Mouse (Mus musculus) forebrain, embryonic 13.5 days (tissue): ENCODE results near the gene St6galnac3. TPM values are rescaled to one million over a fixed set of nuclear protein-coding genes. Genes with fewer than 3 reads are reported as not detected.
A peak's percentile ranks its signal among the peaks of the same experiment; 100 is the strongest.

Experiments
- ATAC-seq: fragments of 200-750 bp; cut with Nextera tagmentation; 2 replicates; pipeline ENCODE4 v1.8.0; 2017
- H3K27ac ChIP-seq: fragments of 300-500 bp; sonication (generic); 2 replicates; pipeline ENCODE4 v1.5.1; 2015; ENCODE audit warnings: inconsistent platforms, mild to moderate bottlenecking, moderate library complexity
- H3K27me3 ChIP-seq: fragments of 300-500 bp; sonication (generic); 2 replicates; pipeline ENCODE4 v1.6.1; 2015; ENCODE audit warnings: mild to moderate bottlenecking, inconsistent platforms
- H3K36me3 ChIP-seq: fragments of 300-500 bp; sonication (generic); 2 replicates; pipeline ENCODE4 v1.6.1; 2015; ENCODE audit warnings: mild to moderate bottlenecking, inconsistent platforms; ENCODE audit not compliant: poor library complexity, severe bottlenecking
- H3K4me1 ChIP-seq: fragments of 300-500 bp; sonication (generic); 2 replicates; pipeline ENCODE4 v1.6.1; 2015; ENCODE audit warnings: inconsistent platforms
- H3K4me2 ChIP-seq: fragments of 300-500 bp; sonication (generic); 2 replicates; pipeline ENCODE4 v1.6.1; 2015; ENCODE audit warnings: inconsistent platforms, mild to moderate bottlenecking, moderate library complexity
- H3K4me3 ChIP-seq: fragments of 300-500 bp; sonication (generic); 2 replicates; pipeline ENCODE4 v1.5.1; 2015; ENCODE audit warnings: mild to moderate bottlenecking, inconsistent platforms
- H3K9ac ChIP-seq: fragments of 300-500 bp; sonication (generic); 2 replicates; pipeline ENCODE4 v1.6.1; 2015; ENCODE audit warnings: mild to moderate bottlenecking, inconsistent platforms
- H3K9me3 ChIP-seq: fragments of 300-500 bp; sonication (generic); replicated peaks from 2 replicates; pipeline ENCODE4 v1.6.1; 2016; ENCODE audit warnings: inconsistent platforms
- WGBS: fragments of 180-500 bp; shearing (Covaris S2); methylation state at CpG from one replicate; pipeline ENCODE4 v1.1.7; 2015; 5-methylcytosine and 5-hydroxymethylcytosine counted together
- polyA plus RNA-seq: library from polyadenylated mRNA; unstranded; fragments of >200 nt; fragmentation: Nextera tagmentation; extraction: Ambion mirVana; gene quantifications from 2 replicates; pipeline ENCODE4 v1.2.1, GENCODE M21; 2015

Gene St6galnac3
- polyA plus RNA-seq, 1 experiment from 2014 or later = 20.7 TPM

- H3K36me3 ChIP-seq = no peaks in the 10 kb centered on the region
- H3K9ac ChIP-seq = no peak overlapping the region
- no peak for ATAC-seq
- WGBS = 79% methylated on average over 7 of the region's 7 CpGs
- H3K4me2 ChIP-seq = no peak overlapping the region
- H3K27me3 ChIP-seq = no peaks in the 10 kb centered on the region
- H3K27ac ChIP-seq = no peak overlapping the region
- no peak overlapping the region for H3K4me3 ChIP-seq
- no peaks in the 10 kb centered on the region for H3K9me3 ChIP-seq
- H3K4me1 ChIP-seq = peaks cover 6% of the 10 kb centered on the region; the same call in 1 of the 2 replicates
Observed at GRCm38 (mm10) chr3:153193025-153193424, 531.9 kb downstream of the St6galnac3 start.

GRCm38 (mm10) chr3:153190742-153191141, 534.2 kb downstream of the St6galnac3 start:
- H3K4me2 ChIP-seq = no peak overlapping the region
- H3K27me3 ChIP-seq = no peaks in the 10 kb centered on the region
- no peaks in the 10 kb centered on the region for H3K4me1 ChIP-seq
- no peaks in the 10 kb centered on the region for H3K36me3 ChIP-seq
- no peak overlapping the region for H3K4me3 ChIP-seq
- ATAC-seq = no peak
- H3K9ac ChIP-seq = no peak overlapping the region
- no peak overlapping the region for H3K27ac ChIP-seq
- WGBS = 88% methylated on average over 2 of the region's 2 CpGs
- H3K9me3 ChIP-seq = no peaks in the 10 kb centered on the region

DNA sequence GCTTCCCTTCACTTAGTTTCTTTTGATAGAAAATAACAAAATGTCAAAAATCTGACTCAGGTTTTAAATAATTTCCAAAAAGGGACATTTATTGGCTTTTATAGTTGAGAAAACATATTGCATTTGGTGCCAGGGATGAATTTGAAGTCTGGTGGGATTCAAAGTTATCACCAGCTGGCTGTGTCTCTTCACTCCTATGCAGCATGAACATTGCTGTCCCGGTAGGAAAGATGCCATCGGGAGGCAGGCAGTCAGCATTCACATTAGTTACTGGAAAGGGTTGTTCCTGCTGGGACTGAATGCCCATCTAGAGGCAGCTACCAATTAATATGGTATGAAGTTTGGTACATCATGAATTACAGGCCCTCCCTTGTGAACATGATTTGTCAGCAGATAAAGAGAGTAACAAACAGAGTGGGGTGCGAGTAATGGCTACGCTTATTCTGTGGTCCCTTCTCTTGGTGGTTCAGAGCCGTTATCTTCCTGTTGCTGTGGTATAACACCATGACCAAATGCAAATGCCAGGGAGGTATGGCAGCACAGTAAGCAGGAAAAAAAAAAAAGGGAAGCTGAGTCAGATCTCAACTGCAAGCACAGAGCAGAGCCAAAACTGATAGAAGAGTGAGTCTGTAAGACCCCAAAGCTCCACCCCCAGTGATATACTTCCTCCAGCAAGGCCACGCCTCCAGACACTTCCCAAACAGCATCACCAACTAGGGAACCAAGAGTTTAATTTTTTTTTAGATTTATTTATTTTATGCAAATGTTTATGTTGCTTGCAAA, 535.1 kb downstream of the St6galnac3 start:
- no peaks in the 10 kb centered on the region for H3K36me3 ChIP-seq
- no peak overlapping the region for H3K27ac ChIP-seq
- H3K4me2 ChIP-seq = no peak overlapping the region
- no peak overlapping the region for H3K4me3 ChIP-seq
- H3K4me1 ChIP-seq = no peaks in the 10 kb centered on the region
- H3K9ac ChIP-seq = no peak overlapping the region
- H3K9me3 ChIP-seq = no peaks in the 10 kb centered on the region
- H3K27me3 ChIP-seq = no peaks in the 10 kb centered on the region
- WGBS = 87% methylated on average over 6 of the region's 6 CpGs
- no peak for ATAC-seq

- H3K4me2 ChIP-seq = no peak overlapping the region
- no peak for ATAC-seq
- no peaks in the 10 kb centered on the region for H3K4me1 ChIP-seq
- no peak overlapping the region for H3K9ac ChIP-seq
- no peaks in the 10 kb centered on the region for H3K27me3 ChIP-seq
- no peaks in the 10 kb centered on the region for H3K9me3 ChIP-seq
- WGBS = 86% methylated on average over 2 of the region's 2 CpGs
- H3K4me3 ChIP-seq = no peak overlapping the region
- no peaks in the 10 kb centered on the region for H3K36me3 ChIP-seq
- no peak overlapping the region for H3K27ac ChIP-seq
Observed at GRCm38 (mm10) chr3:153188224-153188623, 536.8 kb downstream of the St6galnac3 start.

GRCm38 (mm10) chr3:153185117-153185516, 539.9 kb downstream of the St6galnac3 start:
- Histone ChIP-seq H3K27me3 (no peaks in the 10 kb centered on the region), H3K36me3 (no peaks in the 10 kb centered on the region), H3K4me1 (no peaks in the 10 kb centered on the region), H3K9me3 (no peaks in the 10 kb centered on the region), H3K4me2 (no peak overlapping the region), H3K4me3 (no peak overlapping the region), H3K27ac (no peak overlapping the region), H3K9ac (no peak overlapping the region)
- no peak for ATAC-seq
- 88% methylated on average over 3 of the region's 3 CpGs for WGBS

- no peak overlapping the region for H3K4me2 ChIP-seq
- H3K9ac ChIP-seq = no peak overlapping the region
- H3K27ac ChIP-seq = no peak overlapping the region
- no peaks in the 10 kb centered on the region for H3K9me3 ChIP-seq
- H3K4me1 ChIP-seq = peaks cover 8% of the 10 kb centered on the region; the same call in 1 of the 2 replicates
- WGBS = 39% methylated on average over 6 of the region's 6 CpGs
- H3K36me3 ChIP-seq = no peaks in the 10 kb centered on the region
- no peak overlapping the region for H3K4me3 ChIP-seq
- no peak for ATAC-seq
- no peaks in the 10 kb centered on the region for H3K27me3 ChIP-seq
Observed at GRCm38 (mm10) chr3:153181242-153181641, 543.7 kb downstream of the St6galnac3 start.

GRCm38 (mm10) chr3:153176749-153177148, 548.2 kb downstream of the St6galnac3 start:
- Histone ChIP-seq H3K4me2 (no peak overlapping the region), H3K27me3 (no peaks in the 10 kb centered on the region), H3K36me3 (no peaks in the 10 kb centered on the region), H3K27ac (no peak overlapping the region), H3K4me1 (peaks cover 10% of the 10 kb centered on the region), H3K9me3 (no peaks in the 10 kb centered on the region), H3K9ac (no peak overlapping the region), H3K4me3 (no peak overlapping the region)
- ATAC-seq = peak; percentile 82
- WGBS = 58% methylated on average over 4 of the region's 4 CpGs

DNA sequence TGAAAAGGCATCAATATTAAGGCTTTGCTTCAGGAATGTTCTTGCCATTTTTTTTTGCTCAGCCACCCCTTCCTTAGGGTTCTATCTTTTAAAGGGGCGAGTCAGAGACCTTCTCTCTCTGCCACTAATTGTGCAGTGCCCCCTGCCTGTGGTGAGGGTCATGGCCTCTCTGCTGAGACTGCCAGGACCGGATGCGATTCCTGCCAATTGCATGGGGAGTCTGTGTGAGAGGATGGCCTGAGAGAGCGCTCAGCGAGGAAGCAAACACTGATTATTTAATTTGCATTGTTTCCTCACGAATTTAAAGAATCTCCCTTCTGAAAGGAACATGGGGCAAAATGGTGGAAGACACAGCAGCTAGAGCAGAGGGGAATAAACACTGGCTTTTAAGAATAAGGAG, 548.6 kb downstream of the St6galnac3 start:
- H3K9me3 ChIP-seq = no peaks in the 10 kb centered on the region
- H3K27ac ChIP-seq = no peak overlapping the region
- WGBS = 32% methylated on average over 6 of the region's 6 CpGs
- no peak overlapping the region for H3K4me2 ChIP-seq
- H3K36me3 ChIP-seq = no peaks in the 10 kb centered on the region
- peaks cover 10% of the 10 kb centered on the region for H3K4me1 ChIP-seq
- no peak overlapping the region for H3K9ac ChIP-seq
- H3K4me3 ChIP-seq = no peak overlapping the region
- no peaks in the 10 kb centered on the region for H3K27me3 ChIP-seq
- peak; percentile 58 for ATAC-seq

- no peak for ATAC-seq
- no peaks in the 10 kb centered on the region for H3K9me3 ChIP-seq
- H3K4me2 ChIP-seq = no peak overlapping the region
- H3K27me3 ChIP-seq = no peaks in the 10 kb centered on the region
- H3K4me3 ChIP-seq = no peak overlapping the region
- H3K9ac ChIP-seq = no peak overlapping the region
- H3K27ac ChIP-seq = no peak overlapping the region
- WGBS = 91% methylated on average over 11 of the region's 11 CpGs
- H3K36me3 ChIP-seq = no peaks in the 10 kb centered on the region
- H3K4me1 ChIP-seq = peaks cover 10% of the 10 kb centered on the region
Observed at GRCm38 (mm10) chr3:153174336-153175033, 550.5 kb downstream of the St6galnac3 start.

- no peak for ATAC-seq
- H3K36me3 ChIP-seq = no peaks in the 10 kb centered on the region
- H3K27me3 ChIP-seq = no peaks in the 10 kb centered on the region
- no peaks in the 10 kb centered on the region for H3K9me3 ChIP-seq
- H3K4me3 ChIP-seq = no peak overlapping the region
- peaks cover 10% of the 10 kb centered on the region for H3K4me1 ChIP-seq
- no peak overlapping the region for H3K9ac ChIP-seq
- no peak overlapping the region for H3K27ac ChIP-seq
- WGBS = 84% methylated on average over 2 of the region's 2 CpGs
- no peak overlapping the region for H3K4me2 ChIP-seq
Observed at GRCm38 (mm10) chr3:153173567-153173966, 551.4 kb downstream of the St6galnac3 start.

- Histone ChIP-seq H3K36me3 (no peaks in the 10 kb centered on the region), H3K9me3 (no peaks in the 10 kb centered on the region), H3K4me1 (no peaks in the 10 kb centered on the region), H3K4me3 (no peak overlapping the region), H3K27me3 (no peaks in the 10 kb centered on the region), H3K9ac (no peak overlapping the region), H3K4me2 (no peak overlapping the region), H3K27ac (no peak overlapping the region)
- no peak for ATAC-seq
- 92% methylated on average over 4 of the region's 4 CpGs for WGBS
Observed at GRCm38 (mm10) chr3:153170146-153170545, 554.8 kb downstream of the St6galnac3 start.

DNA sequence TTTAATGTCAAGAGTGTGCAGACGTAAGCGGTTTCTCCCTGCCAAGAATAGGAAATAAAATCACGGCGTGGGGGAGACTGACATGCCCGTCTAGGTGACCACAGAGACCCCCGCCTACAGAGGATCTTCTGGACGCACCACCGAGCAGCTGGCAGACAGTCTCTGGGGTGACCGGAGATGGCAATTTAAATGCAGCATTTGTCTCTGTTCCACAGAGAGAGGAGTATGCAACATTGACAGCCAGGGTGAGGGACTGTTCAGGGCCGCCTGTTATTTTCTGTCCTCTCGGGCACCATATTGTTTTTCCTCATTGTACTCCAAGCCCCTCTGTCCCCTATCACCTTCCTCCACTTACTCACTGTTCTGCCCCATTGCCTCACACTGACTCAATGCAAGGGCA, 555.2 kb downstream of the St6galnac3 start:
- Histone ChIP-seq H3K36me3 (no peaks in the 10 kb centered on the region), H3K9me3 (no peaks in the 10 kb centered on the region), H3K27ac (no peak overlapping the region), H3K4me1 (no peaks in the 10 kb centered on the region), H3K4me2 (no peak overlapping the region), H3K9ac (no peak overlapping the region), H3K4me3 (no peak overlapping the region), H3K27me3 (no peaks in the 10 kb centered on the region)
- no peak for ATAC-seq
- 91% methylated on average over 11 of the region's 11 CpGs for WGBS
